Mouse (Mus musculus) gastrocnemius, postnatal 4 days (tissue): Measurements from ENCODE around the gene Slc35e3. TPM values are rescaled to one million over a fixed set of nuclear protein-coding genes. Genes with fewer than 3 reads are reported as not detected.
"Not testable (repeated sequence)": the region's sequence is repeated elsewhere in the genome, so short reads cannot be mapped to it uniquely, and the experiment has no call there.

Experiments
- DNase-seq, 2 experiments: peaks; one replicate each; pipeline ENCODE4 v3.0.0; 2021 to 2022; ENCODE audit warnings: low spot score in 2 of 2, mixed read lengths in 2 of 2
- total RNA-seq, 2 experiments: library from RNA; stranded (reverse); gene quantifications; 2 replicates each; pipeline ENCODE4 v1.2.3; 2021

Gene Slc35e3
- total RNA-seq, 2 experiments from 2014 or later, result 10.3 to 13.2 TPM

- no peak for DNase-seq
Observed at GRCm38 (mm10) chr10:117750529-117751281, 4.5 kb upstream of the Slc35e3 start.

DNA sequence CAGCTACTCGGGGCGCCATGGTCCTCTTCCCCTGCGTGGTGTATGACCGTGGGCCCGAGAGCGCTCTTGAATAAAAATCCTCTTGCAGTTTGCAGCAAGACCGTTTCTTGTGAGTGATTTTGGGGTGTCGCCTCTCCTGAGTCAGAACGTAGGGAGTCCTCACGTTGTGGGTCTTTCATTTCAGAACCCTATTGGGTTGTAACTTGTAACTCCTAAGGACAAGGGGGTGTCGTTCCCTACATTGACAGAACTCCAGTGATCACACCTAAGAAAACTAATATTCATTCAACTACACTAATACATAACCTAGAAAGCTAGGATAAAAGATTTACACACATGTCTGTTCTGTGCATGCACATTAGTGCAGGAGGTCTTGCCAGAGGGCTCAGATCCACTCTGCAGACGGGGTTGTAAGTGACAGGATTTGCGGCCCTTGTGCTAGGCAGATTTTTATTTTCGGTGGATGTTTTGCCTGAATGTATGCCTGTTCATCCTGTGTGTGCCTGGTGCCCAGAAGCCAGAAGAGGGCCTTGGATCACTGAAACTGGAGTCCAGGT, 3.7 kb upstream of the Slc35e3 start:
- DNase-seq, result no peak

DNA sequence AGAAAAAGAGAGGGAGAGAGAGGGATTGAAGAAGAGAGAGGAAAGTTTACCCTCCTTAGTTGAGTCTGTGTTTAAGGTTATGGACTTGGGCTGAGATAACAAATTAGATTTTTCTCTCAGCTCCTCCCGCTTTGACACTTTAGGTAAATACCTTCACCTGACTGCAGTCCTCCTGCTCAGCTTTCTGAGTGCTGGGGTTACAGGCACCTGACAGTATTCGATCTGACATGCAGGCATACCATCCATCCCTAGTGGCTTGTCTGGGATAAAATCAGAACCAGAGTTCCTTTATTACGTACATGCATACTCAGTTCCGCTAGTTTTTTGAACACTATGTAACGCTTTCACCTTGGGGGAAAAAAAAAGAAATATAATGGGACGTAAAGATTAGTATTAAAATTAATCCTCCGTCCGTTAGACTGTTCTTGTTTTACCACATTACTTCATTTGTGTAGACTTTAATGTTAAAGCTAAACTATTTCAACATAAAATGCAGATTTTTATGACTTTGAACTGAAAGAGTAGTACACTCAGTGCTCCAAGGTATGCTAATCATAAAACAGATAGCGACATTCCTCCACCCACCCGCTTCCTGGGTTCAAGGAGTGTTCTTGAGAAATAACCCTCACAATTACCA, 3.0 kb upstream of the Slc35e3 start:
- DNase-seq, result no peak

DNA sequence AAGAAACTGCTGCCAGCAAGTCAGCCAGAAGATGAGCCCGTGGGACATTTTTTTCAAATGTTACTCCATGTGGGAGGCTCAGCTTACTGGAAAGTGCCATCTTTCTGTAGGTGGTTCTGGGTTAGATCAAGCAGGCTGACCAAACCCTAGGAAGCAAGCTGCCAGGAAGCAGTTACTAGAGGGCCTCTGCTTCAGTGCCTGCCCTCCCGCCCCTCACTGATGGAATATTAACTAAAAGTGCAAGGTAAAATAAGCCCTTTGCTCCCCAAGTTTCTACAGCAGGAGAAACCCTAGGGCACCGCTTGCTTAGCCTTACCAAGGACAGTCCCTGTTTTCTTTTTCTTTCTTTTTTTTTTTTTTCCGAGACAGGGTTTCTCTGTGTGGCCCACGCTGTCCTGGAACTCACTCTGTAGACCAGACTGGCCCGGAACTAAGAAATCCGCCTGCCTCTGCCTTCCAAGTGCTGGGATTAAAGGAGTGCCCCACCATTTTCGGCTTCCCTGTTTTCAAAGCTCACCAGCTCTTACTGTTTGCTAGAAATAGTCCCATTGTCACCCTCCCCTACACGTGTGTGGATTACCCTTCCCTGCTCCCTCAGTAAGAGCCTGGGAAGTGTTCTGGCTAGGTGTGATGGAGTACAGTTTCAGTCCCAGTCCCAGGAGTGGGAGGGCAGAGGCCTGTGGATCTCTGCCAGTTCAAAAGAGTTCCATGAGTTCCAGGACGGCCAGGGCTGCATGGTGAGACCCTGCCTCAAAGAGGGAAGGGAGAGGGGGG, 2.3 kb upstream of the Slc35e3 start:
- DNase-seq, result no peak

DNA sequence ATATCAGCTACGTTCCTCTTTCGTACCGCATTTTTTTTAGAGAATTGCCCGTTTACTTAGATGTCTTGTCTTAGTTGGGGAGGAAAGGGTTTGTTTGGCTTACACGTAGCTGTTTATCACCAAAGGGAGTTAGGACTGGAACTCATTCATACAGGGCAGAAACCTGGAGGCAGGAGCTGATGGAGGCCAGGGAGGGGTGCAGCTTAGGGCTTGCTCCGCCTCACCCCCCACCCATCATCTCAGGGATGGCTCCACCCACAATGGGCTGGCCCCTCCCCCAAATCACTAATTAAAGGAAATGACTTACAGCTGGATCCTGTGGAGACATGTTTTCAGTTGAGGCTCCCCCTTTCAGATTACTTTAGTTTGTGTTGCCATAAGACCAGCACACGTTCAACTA, 1.5 kb upstream of the Slc35e3 start:
- DNase-seq, result no peak

DNA sequence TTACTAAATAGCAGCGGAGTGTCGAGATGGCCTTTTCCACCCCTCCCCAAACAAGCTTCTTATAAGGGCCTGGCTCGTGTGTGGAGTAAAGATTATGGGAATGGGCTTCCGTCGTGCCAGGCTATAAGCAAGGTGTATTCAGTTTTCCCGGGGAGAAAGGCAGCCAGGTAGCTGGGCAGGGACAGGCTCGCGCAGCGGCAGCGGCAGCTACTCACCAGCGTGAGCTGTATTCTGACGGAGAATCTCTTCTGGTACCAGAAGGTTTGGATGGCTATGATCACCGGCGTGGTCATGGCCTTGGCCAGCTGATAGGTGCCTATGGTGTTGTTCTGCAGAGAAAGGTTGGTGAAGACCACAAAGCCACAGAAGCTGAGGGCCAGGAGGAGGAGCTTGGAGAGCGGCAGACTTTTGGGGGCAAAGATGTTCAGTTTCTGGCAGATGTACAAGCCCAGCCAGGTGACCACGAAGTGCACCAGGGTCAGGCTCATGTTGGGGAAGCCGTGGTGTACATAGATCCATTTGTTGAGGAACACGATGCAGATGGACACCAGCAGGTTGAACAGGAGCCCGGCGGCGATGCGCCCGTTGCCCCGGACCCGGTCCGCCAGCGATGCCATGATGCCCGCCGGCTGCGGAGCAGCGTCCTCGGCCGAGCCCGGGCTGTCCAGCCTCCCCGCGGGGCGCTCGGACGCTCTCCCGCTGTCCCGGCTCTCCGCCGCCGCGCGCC, 432 bp downstream of the Slc35e3 start:
- not testable (repeated sequence) for DNase-seq

GRCm38 (mm10) chr10:117743917-117744316, 2.2 kb downstream of the Slc35e3 start:
- no peak for DNase-seq

DNA sequence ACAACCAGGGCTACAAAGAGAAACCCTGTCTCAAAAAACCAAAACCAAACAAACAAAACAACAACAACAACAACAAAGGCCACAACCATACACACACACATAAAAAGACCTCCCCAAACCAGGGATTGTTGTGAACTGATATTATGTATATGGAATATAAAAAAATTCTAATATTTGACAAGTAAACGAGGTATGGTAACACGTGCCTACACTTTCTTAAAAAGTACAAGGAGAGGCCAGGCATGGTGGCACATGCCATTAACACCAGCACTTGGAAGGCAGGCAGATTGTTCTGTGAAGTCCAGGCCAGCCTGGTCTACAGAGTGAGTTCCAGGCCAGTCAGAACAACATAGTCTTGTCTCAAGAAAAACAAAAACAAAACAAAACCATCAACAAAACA, 3.0 kb downstream of the Slc35e3 start:
- no peak for DNase-seq

DNA sequence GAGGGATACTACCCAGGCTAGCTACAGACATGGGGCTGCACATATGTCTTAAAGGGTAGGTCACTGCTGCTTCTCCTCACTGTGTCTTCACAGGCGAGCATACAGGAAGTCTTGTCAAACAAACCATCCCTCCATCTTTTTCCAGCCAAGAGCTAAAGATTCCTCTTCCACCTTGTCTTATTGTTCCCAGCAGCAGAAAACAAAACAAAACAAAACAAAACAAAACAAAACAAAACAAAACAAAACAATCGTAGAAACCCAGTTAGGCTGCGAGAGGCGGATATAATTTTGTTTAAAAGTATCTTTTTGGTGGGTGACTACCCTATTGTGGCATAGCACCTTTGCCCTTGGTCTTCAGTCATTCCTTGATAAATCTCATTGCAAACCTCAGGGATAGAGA, 3.5 kb downstream of the Slc35e3 start:
- no peak for DNase-seq

DNA sequence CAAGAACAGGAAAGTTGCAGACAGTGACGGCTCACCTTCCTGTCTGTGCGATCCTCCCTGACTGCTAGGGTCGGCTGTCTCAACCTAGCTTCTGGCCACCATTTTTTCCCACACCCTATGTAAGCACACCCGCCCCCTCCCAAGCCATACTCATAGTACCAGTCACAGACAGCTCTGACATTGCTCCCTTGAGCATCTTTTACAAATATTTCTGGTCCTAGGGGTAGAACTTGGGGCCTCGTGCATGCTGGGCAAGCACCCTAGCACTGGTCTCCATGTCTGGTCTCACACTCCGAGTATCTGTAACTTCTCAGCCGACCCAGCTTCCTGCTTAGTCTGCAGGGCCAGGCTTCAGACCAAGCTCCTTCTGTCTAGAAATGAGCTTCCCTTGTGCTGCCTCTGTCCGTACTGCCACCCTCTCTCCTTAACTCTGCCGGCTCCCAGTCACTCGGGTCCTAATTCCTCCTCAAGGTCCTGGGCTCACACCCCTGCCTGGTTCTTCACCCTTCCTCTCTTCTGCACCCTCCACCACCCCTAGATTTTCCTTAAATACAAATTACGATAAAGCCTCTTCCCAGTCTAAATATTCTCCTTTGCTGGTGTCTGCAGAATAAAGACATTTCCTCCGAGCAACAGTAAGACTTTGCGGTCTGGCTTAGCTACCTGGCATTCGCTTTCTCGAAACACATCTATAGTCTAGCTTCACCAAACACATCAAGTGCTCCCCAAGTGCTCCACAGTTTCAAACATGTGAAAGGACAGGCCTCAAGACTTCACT, 4.3 kb downstream of the Slc35e3 start:
- DNase-seq, result no peak

DNA sequence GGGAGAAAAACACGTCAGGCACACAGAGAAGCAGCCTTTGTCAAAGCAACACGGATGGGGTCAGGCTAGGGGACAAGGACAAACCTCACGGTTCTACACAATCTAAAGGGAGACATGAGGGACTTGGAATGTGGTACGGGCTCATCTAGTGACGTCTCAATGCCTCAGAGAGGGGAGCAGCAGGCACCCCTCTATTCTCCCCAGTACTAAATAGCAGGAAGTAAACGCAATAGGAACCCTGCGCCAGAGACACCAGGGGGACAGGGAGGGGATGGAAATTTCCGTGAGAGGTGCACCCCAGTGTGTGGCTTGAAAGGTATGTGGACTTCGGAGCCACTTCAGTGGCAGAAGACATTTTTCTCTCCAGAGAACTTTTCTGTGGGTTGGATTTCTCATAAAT, 5.2 kb downstream of the Slc35e3 start:
- no peak for DNase-seq

GRCm38 (mm10) chr10:117740171-117740570, 6.0 kb downstream of the Slc35e3 start:
- DNase-seq, result no peak

GRCm38 (mm10) chr10:117739648-117739948, 6.6 kb downstream of the Slc35e3 start:
- no peak for DNase-seq

DNA sequence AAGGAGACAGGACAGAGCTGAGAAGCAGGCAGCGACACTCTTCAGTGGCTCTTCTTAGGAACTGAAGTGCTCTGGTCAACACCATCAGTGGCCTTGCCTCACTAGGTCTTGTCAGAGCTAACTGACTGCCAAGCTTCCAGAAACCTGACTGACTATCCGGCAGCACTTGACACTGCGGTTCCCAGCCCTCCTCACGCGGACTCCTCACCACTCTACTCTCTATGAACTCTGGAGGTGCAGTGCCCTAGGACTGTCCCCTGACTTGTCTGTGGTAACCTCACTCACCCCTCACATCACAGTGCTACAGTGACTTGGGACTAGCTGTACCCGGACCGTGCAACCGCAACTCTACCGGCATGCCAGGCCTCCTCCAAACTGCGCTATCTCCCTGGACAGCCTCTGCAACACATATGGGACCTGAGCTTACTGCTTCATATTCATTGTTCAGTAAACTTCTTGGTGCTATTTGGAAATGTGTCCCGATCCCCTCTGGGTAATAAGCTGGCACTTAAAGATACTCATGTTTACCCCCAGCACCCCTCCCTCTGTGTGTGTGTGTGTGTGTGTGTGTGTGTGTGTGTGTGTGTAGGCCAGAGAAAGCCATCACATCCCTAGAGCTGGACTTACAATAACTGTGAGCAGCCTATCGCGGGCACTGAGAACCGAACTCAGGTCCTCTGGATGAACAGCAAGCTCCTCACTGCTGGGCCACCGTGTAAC, 7.1 kb downstream of the Slc35e3 start:
- DNase-seq, result no peak

DNA sequence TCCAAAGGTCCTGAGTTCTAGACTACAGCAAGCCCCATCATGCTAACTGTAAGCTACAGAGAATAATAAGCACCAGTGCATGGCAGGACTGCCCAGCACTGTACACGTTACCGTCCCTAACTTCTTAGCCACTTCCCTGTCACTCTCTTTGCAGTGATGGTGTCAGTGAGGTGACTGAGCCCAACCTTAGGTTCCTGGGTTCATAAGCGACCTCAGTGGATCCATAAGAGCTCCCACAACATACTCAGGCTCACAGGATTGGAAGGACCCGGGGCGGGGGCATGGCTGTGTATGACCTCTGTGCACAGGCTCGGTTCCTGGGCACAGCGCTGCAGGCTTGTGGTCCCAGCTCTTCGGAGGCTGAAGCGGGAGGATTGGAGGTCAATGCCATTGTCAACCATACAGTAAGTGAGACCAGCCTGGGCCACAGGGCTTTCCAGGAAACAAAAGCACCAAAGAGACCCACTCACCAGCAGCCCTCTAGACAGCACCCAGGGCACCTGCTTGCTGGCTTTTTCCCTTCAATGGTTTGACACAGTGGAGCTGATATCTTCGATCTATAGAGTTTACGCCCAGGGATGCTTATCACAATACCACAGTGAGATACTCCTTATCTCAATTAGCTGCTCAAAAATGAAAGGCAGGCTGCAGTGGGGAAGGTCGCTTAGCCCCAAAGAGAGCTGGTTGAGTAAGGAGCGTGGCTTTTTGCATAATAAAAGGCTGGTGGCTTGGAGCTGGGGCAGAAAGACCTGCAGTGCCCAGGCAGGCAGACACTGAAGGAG, 7.8 kb downstream of the Slc35e3 start:
- DNase-seq, result no peak

DNA sequence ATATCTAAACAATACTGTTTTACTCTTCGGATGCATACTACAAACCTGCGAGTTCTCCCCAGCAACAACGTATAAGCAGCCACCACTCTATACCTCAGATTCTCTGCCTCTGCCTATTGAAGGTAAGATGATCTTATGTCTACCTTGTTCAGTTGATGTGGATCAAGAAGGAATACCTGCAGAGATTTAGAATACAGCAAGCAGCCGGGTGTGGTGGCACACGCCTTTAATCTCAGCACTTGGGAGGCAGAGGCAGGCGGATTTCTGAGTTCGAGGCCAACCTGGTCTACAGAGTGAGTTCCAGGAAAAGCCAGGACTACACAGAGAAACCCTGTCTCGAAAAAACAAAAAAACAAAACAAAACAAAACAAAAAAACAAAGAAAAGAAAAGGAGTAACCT, 8.7 kb downstream of the Slc35e3 start:
- not testable (repeated sequence) for DNase-seq

- DNase-seq, result no peak
Observed at GRCm38 (mm10) chr10:117737075-117737474, 9.1 kb downstream of the Slc35e3 start.

DNA sequence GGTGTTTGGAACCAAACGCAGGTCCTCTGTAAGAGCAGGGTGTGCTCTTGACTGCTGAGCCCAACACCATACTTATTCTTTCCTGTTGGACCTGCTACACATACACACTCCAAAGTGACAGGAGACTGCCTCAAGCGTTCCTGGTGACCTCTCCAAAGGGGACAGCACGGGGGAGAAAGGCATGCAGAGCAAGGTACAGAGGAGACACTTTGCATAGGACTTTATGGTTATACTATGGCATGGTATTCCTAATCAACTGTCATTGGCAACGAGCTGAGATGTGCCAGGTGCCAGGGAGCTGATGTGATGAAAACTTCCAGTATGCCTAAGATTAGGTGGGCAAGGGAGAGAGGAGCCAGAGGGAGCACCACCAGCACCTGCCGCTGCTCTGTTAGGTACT, 9.6 kb downstream of the Slc35e3 start:
- DNase-seq, result no peak

- DNase-seq, result not testable (repeated sequence)
Observed at GRCm38 (mm10) chr10:117735396-117735795, 10.8 kb downstream of the Slc35e3 start.
